Mouse (Mus musculus) stomach, embryonic 15.5 days (tissue): ENCODE measurements at regions not wholly inside any gene's neighbourhood (a gene's known extent, or its start where the extent isn't known, plus 50 kb on each side); places are given as distances from the start of the nearest gene placed in this dataset.

Experiments
- ATAC-seq: fragments of 200-750 bp; cut with Nextera tagmentation; 2 replicates; pipeline ENCODE4 v1.8.0; 2017; ENCODE audit warnings: low read depth, moderate number of reproducible peaks, moderate TSS enrichment; ENCODE audit not compliant: insufficient read depth, low FRiP score
- H3K27ac ChIP-seq: fragments of 300-500 bp; sonication (generic); 2 replicates; pipeline ENCODE4 v1.5.1; 2015; ENCODE audit warnings: mild to moderate bottlenecking, inconsistent platforms
- H3K27me3 ChIP-seq: fragments of 300-500 bp; sonication (generic); replicated peaks from 2 replicates; pipeline ENCODE4 v1.6.1; 2015; ENCODE audit warnings: inconsistent platforms
- H3K36me3 ChIP-seq: fragments of 300-500 bp; sonication (generic); 2 replicates; pipeline ENCODE4 v1.6.1; 2015; ENCODE audit warnings: inconsistent platforms
- H3K4me1 ChIP-seq: fragments of 300-500 bp; sonication (generic); 2 replicates; pipeline ENCODE4 v1.6.1; 2015; ENCODE audit warnings: inconsistent platforms
- H3K4me2 ChIP-seq: fragments of 300-500 bp; sonication (generic); 2 replicates; pipeline ENCODE4 v1.6.1; 2015; ENCODE audit warnings: mild to moderate bottlenecking, inconsistent platforms
- H3K4me3 ChIP-seq: fragments of 300-500 bp; sonication (generic); replicated peaks from 2 replicates; pipeline ENCODE4 v1.5.1; 2015; ENCODE audit warnings: inconsistent platforms
- H3K9ac ChIP-seq: fragments of 300-500 bp; sonication (generic); 2 replicates; pipeline ENCODE4 v1.6.1; 2015; ENCODE audit warnings: inconsistent platforms
- H3K9me3 ChIP-seq: fragments of 300-500 bp; sonication (generic); 2 replicates; pipeline ENCODE4 v1.6.1; 2016; ENCODE audit warnings: inconsistent platforms
- WGBS: fragments of 180-500 bp; shearing (Covaris S2); methylation state at CpG from one replicate; pipeline ENCODE4 v1.1.7; 2015; 5-methylcytosine and 5-hydroxymethylcytosine counted together

DNA sequence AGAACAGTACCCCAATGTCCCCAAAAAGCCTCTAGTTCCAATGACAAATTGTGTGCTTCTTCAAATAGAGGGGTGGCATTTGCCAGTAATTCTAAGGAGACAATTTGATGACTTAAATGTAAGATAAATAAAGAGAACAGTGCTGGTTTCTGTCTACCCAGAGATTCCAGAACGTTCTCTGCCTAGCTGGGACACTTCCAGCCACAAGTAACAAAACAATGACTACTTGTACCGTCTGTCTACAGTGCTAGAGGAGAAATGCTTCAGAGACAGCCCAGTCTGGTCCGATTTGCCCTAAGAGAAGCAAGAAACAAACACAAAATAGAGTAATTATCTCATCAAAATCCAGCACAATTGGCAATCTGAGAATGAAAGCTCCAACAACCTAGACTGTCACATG, 164.9 kb upstream of the Cdh5 start:
- WGBS: 45% methylated on average over 3 of the region's 3 CpGs
- H3K4me1 ChIP-seq: no peaks in the 10 kb centered on the region
- H3K27ac ChIP-seq: no peak overlapping the region
- no peak overlapping the region for H3K4me3 ChIP-seq
- H3K4me2 ChIP-seq: no peak overlapping the region
- H3K9ac ChIP-seq: no peak overlapping the region
- no peaks in the 10 kb centered on the region for H3K36me3 ChIP-seq
- no peaks in the 10 kb centered on the region for H3K9me3 ChIP-seq
- no peaks in the 10 kb centered on the region for H3K27me3 ChIP-seq
- no peak for ATAC-seq

DNA sequence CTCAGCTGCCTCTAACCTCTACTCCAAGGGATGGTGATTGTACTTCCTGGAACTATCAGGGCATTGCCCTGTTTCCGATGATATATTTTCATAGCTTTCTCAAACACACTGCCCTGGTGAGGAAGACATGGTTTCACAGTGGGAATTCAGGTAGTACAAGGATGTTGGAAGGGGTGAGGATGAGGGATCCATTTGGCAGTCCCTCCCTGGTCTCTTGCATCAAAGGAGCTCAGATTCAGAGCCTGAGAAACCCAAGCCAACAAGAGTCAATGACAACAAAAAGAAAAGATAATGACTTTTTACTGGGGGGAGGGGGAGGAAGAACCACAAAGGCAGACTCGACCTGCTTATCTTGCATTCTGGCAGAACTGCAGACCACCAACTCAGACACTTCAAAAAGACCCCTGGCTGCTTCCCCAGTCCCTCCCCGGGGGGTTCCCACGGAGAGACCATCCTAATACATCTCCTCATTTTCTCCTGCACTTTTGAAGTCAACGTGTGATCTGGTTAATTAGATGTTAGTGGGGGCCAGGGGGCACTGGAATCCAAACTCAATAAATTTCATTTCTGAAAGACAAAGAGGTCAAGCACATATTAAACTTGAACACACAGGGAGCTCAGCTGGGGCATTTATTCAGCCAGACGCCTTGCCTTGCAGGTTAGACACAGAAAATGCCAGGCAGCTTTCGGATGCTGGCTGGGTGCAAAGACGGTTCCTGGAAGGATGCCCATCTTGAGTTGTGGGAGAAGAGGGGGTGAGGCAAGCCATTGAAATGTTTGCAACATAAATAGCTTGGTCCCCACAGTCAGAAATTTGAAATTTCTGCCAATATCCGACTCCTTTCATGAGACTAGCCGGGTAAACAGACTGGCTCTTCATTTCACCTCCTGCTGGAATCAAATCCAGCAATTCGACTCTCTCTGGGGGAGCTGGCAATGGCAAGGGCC, 162.9 kb upstream of the Cdh5 start:
- H3K9me3 ChIP-seq: no peaks in the 10 kb centered on the region
- H3K4me1 ChIP-seq: no peaks in the 10 kb centered on the region
- no peak overlapping the region for H3K27ac ChIP-seq
- H3K4me2 ChIP-seq: no peak overlapping the region
- no peak for ATAC-seq
- H3K4me3 ChIP-seq: no peak overlapping the region
- H3K36me3 ChIP-seq: no peaks in the 10 kb centered on the region
- WGBS: 40% methylated on average over 11 of the region's 11 CpGs
- H3K9ac ChIP-seq: no peak overlapping the region
- H3K27me3 ChIP-seq: no peaks in the 10 kb centered on the region

DNA sequence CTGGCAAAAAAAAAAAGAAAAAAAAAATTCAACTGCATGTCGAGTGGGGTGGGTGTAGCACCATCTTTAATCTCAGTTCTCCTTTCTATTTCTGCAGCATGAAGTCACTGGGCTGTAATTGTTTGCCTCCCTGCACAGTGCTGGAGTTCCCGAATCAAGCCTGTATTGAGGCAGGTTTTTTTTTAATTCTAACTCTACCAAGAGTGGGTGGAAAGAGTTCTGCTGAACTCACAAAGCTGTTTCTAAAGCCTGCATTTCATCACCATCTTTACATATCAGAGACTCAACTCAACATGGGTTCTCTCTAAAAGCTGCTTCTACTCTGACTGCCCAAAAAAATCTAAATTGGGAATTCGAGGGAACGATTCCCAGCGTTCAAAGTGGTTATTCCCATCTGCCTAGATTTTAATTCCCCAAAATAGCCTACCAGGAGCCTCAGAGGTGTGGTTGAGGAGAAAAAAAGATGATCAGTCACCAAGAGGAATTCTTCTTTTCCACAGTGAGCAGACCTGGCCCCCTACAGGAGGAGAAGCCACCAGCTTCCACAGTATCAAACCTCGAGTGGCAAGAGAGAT, 160.4 kb upstream of the Cdh5 start:
- Histone ChIP-seq H3K27ac (no peak overlapping the region), H3K9ac (no peak overlapping the region), H3K9me3 (no peaks in the 10 kb centered on the region), H3K4me2 (no peak overlapping the region), H3K27me3 (no peaks in the 10 kb centered on the region), H3K4me1 (no peaks in the 10 kb centered on the region), H3K36me3 (no peaks in the 10 kb centered on the region), H3K4me3 (no peak overlapping the region)
- ATAC-seq: no peak
- WGBS: 84% methylated on average over 6 of the region's 6 CpGs

DNA sequence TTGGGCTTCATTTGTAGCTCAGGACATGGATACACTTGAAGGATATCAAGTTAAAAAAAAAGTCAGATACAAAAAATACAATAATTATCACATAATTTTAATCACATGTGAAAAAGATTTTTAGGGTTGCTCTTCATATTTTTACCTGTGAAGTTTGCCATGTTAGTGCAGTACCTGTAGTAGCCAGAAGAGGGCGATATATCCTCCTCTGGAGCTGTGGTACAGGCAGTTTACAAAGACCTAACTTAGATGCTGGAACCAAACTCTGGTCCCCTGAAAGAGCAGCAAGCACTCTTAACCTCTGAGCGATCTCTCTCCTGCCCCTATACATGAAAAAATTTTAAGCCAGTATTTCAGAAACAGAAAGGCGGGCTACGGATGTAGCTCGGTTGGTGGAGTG, 153.0 kb upstream of the Cdh5 start:
- no peaks in the 10 kb centered on the region for H3K4me1 ChIP-seq

DNA sequence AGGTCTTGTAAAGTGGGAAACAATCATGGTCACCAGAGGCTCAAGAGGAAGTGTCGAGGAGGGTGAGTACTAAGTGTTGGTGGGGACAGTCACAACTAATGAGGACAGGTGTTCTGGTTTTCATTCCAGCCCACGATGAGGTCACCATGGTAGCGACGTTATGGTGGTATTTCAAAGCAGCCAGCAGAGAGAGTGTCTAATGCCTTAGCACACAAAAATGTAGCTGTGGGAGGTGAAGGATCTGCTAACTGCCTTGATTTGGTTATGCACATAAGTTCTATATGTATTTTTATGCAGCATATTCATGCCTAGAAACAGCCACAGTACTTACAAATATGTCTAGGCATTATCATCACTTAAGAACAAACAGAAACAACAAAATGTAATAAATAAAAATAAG, 151.0 kb upstream of the Cdh5 start:
- H3K4me3 ChIP-seq: no peak overlapping the region
- H3K9ac ChIP-seq: no peak overlapping the region
- WGBS: 58% methylated on average over 4 of the region's 4 CpGs
- no peak for ATAC-seq
- no peaks in the 10 kb centered on the region for H3K36me3 ChIP-seq
- H3K9me3 ChIP-seq: no peaks in the 10 kb centered on the region
- H3K4me1 ChIP-seq: no peaks in the 10 kb centered on the region
- H3K27me3 ChIP-seq: no peaks in the 10 kb centered on the region
- H3K27ac ChIP-seq: no peak overlapping the region
- H3K4me2 ChIP-seq: no peak overlapping the region

More for the DNA sequence above, 153.0 kb upstream of the Cdh5 start:
- Histone ChIP-seq H3K36me3 (no peaks in the 10 kb centered on the region), H3K27ac (no peak overlapping the region), H3K27me3 (no peaks in the 10 kb centered on the region), H3K4me3 (no peak overlapping the region), H3K9me3 (no peaks in the 10 kb centered on the region), H3K9ac (no peak overlapping the region), H3K4me2 (no peak overlapping the region)
- no peak for ATAC-seq
- 78% methylated on average over 5 of the region's 5 CpGs for WGBS

DNA sequence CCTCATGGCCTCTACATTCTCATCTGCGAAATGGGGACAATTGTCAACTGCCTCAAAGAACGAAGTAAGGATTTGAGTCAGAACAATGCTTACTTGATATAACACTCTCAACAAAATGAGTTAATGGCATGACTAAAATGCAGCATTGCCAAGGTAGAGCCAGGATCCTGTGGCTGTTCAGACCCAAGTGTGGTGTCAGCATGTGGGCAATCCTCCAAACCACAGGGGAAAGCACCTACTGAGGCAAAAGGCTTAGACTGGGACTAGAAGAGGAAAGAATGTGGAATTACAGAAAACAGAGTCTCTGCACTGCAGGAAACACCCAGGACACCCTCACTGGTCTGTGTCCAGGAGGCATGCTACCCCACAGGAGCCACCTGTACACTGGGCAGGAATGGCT, 147.8 kb upstream of the Cdh5 start:
- Histone ChIP-seq H3K9ac (no peak overlapping the region), H3K9me3 (no peaks in the 10 kb centered on the region), H3K4me2 (no peak overlapping the region), H3K4me3 (no peak overlapping the region), H3K36me3 (no peaks in the 10 kb centered on the region), H3K4me1 (no peaks in the 10 kb centered on the region), H3K27ac (no peak overlapping the region), H3K27me3 (no peaks in the 10 kb centered on the region)
- no peak for ATAC-seq
- 90% methylated on average over 2 of the region's 2 CpGs for WGBS

DNA sequence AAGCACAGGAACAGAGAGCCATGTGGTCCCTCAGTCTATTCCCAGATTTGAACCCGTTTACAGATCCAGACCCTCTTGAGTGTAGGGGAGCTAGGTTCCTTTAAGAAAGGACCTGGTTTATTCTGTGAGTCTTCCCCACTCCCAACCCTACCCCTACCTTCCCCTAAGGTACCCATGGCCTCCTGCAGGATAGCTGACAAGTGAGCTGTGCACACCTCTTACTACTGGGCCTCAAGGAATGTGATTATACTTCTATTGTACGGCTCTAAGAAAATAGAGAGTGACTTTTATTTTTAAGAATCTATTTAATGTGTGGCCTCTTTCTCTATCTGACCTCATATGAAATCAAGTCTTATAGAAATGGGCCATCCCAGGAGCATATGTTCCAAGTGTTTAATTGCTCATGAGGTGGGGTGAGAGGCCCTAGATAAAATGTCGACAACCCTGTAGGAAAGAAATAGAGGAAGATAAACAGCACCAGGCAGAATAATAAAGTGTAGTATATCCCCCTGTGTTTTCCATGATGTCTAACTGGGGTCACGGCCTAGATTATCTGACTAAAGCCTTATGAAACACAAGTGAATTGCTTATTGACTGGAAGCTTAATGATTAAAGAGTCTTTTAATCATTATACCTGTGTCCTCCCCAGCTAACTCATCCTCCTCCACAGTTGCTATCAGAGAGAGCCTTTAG, 145.7 kb upstream of the Cdh5 start:
- 65% methylated on average over 4 of the region's 4 CpGs for WGBS
- ATAC-seq: no peak

DNA sequence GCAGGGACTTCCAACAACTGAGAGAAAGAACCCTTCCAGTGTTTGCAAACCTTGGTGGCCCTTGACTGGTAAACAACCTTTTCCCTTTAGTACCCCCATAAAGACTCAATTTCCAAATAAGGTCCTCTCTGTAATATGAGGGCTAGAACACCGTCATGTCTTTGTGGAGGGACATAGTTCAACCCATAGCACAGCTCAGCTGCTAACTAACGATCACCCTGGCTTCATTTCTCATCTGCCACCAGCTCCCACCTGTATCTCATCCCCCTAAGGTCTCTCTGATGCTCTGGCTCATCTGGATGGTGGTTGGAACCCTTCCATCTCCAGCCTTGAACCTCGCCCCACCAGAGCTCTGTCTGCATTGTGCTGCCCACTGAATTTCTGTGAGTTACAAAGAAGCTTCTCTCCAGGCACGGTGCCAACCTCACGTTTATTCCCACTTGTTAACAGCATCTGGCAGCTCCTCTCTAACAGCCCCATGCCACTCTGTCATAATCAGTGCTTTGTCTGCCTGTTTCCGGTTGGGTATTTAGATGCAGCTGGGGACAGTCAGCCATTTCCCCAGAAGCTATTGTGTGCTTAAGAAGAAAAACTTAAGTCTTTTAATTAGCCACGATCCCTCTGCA, 137.0 kb upstream of the Cdh5 start:
- no peak overlapping the region for H3K27ac ChIP-seq
- no peak overlapping the region for H3K4me2 ChIP-seq
- H3K36me3 ChIP-seq: no peaks in the 10 kb centered on the region
- H3K27me3 ChIP-seq: no peaks in the 10 kb centered on the region
- no peak for ATAC-seq
- 48% methylated on average over 7 of the region's 7 CpGs for WGBS
- no peaks in the 10 kb centered on the region for H3K4me1 ChIP-seq
- no peaks in the 10 kb centered on the region for H3K9me3 ChIP-seq
- H3K9ac ChIP-seq: no peak overlapping the region
- no peak overlapping the region for H3K4me3 ChIP-seq

More for the DNA sequence above, 145.7 kb upstream of the Cdh5 start:
- no peaks in the 10 kb centered on the region for H3K36me3 ChIP-seq
- H3K9me3 ChIP-seq: no peaks in the 10 kb centered on the region
- H3K9ac ChIP-seq: no peak overlapping the region
- H3K27ac ChIP-seq: no peak overlapping the region
- no peak overlapping the region for H3K4me2 ChIP-seq
- H3K27me3 ChIP-seq: no peaks in the 10 kb centered on the region
- H3K4me1 ChIP-seq: no peaks in the 10 kb centered on the region
- no peak overlapping the region for H3K4me3 ChIP-seq

DNA sequence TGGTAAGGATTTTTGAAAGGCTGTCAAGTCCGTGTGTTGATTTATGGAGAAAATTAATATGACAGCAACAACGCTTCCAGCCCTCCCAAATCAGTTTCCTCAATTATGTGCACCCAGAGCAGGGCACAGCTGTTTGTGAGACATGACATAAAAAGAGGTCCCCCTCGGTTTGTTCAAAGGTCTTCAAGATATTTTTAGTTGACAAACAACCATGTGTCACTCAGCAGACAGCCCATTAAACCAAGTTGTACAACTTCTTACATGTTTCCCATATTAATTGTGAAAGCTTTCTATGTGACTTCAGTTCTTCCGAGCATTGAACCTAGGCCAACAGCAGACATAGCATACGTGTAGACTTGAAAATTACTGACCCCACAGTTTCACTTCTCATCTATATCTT, 131.5 kb upstream of the Cdh5 start:
- no peak for ATAC-seq
- Histone ChIP-seq H3K27me3 (no peaks in the 10 kb centered on the region), H3K36me3 (no peaks in the 10 kb centered on the region), H3K4me2 (no peak overlapping the region), H3K4me1 (no peaks in the 10 kb centered on the region), H3K27ac (no peak overlapping the region), H3K9me3 (no peaks in the 10 kb centered on the region), H3K4me3 (no peak overlapping the region), H3K9ac (no peak overlapping the region)
- WGBS: 82% methylated on average over 5 of the region's 5 CpGs

DNA sequence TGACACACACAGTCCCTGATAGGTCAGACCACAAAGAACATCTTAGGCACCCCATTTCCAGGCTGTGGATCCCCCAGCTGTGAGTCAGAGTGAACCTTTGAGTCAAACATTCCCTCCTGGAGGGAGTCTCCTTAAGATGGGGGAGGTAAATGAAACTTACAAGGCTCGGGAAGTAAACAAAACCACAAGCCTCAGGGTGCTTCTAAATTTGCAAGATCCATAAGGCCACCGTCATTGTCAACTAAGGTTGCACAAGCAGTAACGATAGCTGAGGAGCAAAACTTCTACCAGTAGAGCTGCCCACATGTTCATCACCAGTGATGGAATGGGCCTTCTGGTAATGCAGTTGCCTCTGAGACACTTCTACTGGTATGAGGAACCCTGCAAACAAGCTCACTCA, 130.9 kb upstream of the Cdh5 start:
- ATAC-seq: no peak
- Histone ChIP-seq H3K9me3 (no peaks in the 10 kb centered on the region), H3K4me2 (no peak overlapping the region), H3K27ac (no peak overlapping the region), H3K36me3 (no peaks in the 10 kb centered on the region), H3K9ac (no peak overlapping the region), H3K4me1 (no peaks in the 10 kb centered on the region), H3K4me3 (no peak overlapping the region), H3K27me3 (no peaks in the 10 kb centered on the region)
- WGBS: 86% methylated on average over 3 of the region's 3 CpGs

DNA sequence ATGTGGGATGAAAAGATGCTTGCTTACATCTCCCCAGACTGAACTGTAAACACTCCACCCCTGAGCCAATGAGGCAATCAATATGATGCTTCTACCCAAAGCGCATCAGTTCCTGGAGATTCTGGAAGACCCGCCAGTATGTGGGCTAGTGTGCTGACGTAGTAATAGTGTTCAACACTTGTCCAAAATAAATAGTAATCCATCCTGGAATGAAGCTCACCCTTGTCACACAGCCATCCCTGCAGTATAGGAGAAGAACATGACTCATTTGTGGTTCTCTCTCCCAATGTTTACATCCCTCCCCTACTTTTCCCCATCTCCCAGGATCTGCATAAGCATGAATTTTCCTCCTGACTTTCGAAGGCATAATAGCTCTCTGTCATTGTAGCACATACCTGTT, 130.5 kb upstream of the Cdh5 start:
- H3K4me2 ChIP-seq: no peak overlapping the region
- no peaks in the 10 kb centered on the region for H3K27me3 ChIP-seq
- 78% methylated on average over 4 of the region's 4 CpGs for WGBS
- H3K4me3 ChIP-seq: no peak overlapping the region
- no peak for ATAC-seq
- no peaks in the 10 kb centered on the region for H3K36me3 ChIP-seq
- no peaks in the 10 kb centered on the region for H3K4me1 ChIP-seq
- no peak overlapping the region for H3K9ac ChIP-seq
- H3K9me3 ChIP-seq: no peaks in the 10 kb centered on the region
- H3K27ac ChIP-seq: no peak overlapping the region

DNA sequence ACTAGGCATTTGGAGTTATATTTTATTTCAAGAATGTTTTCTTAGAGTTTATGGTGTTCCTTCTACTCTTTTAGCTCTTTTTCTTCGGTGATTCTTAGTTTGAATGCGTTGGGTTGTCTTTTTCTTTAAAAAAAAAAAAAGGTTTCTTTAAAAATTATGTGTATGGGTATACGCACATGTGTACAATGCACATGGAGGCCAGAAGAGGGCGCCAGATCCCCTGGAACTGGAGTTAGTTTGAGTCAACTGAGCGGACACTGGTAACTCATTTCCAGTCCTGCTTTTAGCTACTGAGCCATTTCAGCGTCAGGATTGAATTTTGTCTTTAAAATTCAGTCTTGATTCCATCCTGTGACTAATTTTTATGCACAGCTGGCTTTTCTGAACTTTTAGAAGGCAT, 124.9 kb upstream of the Cdh5 start:
- no peak overlapping the region for H3K4me2 ChIP-seq
- no peaks in the 10 kb centered on the region for H3K9me3 ChIP-seq
- 77% methylated on average over 6 of the region's 6 CpGs for WGBS
- no peak overlapping the region for H3K9ac ChIP-seq
- no peak overlapping the region for H3K27ac ChIP-seq
- H3K4me1 ChIP-seq: no peaks in the 10 kb centered on the region
- ATAC-seq: no peak
- H3K27me3 ChIP-seq: no peaks in the 10 kb centered on the region
- H3K36me3 ChIP-seq: no peaks in the 10 kb centered on the region
- no peak overlapping the region for H3K4me3 ChIP-seq
